Mouse (Mus musculus): ENCODE data around the gene Itpkc.

The Itpkc gene

GRCm38 (mm10) chr7:27235726-27236125, 7.3 kb upstream of the Itpkc start:
- no peak for DNase-seq

- DNase-seq, result no peak
Measured at GRCm38 (mm10) chr7:27233300-27233699, 4.8 kb upstream of the Itpkc start.

GRCm38 (mm10) chr7:27232781-27233281, 4.4 kb upstream of the Itpkc start, which contains the start of gene Coq8b:
Gene Coq8b, plus strand, starts transcription at chr7:27233023.
- DNase-seq, result peak; percentile 96

GRCm38 (mm10) chr7:27231693-27232331, 3.4 kb upstream of the Itpkc start:
- no peak for DNase-seq

GRCm38 (mm10) chr7:27230781-27231180, 2.3 kb upstream of the Itpkc start:
- DNase-seq, result no peak

- no peak for DNase-seq
Measured at GRCm38 (mm10) chr7:27228865-27229264, 404 bp upstream of the Itpkc start.

- peak in 1 of 2 experiments; percentile 14 for DNase-seq
Measured at GRCm38 (mm10) chr7:27227676-27228075, 785 bp downstream of the Itpkc start.

- no peak for DNase-seq
Measured at GRCm38 (mm10) chr7:27227276-27227675, 1.2 kb downstream of the Itpkc start.

- DNase-seq, result no peak
Measured at GRCm38 (mm10) chr7:27224877-27225575, 3.4 kb downstream of the Itpkc start.

- no peak for DNase-seq
Measured at GRCm38 (mm10) chr7:27222538-27222937, 5.9 kb downstream of the Itpkc start.

- no peak for DNase-seq
Measured at GRCm38 (mm10) chr7:27221939-27222338, 6.5 kb downstream of the Itpkc start.

- no peak for DNase-seq
Measured at GRCm38 (mm10) chr7:27219937-27220336, 8.5 kb downstream of the Itpkc start.

GRCm38 (mm10) chr7:27218586-27218985, 9.9 kb downstream of the Itpkc start:
- no peak for DNase-seq

- no peak for DNase-seq
Measured at GRCm38 (mm10) chr7:27212626-27213025, 15.8 kb downstream of the Itpkc start.

GRCm38 (mm10) chr7:27203730-27204449, 24.6 kb downstream of the Itpkc start:
- peak; percentile 34 to 47 for DNase-seq

GRCm38 (mm10) chr7:27198779-27199178, 29.7 kb downstream of the Itpkc start:
- no peak for DNase-seq

- no peak for DNase-seq
Measured at GRCm38 (mm10) chr7:27198355-27198754, 30.1 kb downstream of the Itpkc start.

GRCm38 (mm10) chr7:27197634-27198033, 30.8 kb downstream of the Itpkc start:
- DNase-seq, result no peak

GRCm38 (mm10) chr7:27197136-27197535, 31.3 kb downstream of the Itpkc start:
- DNase-seq, result no peak

GRCm38 (mm10) chr7:27195681-27196611, 32.5 kb downstream of the Itpkc start, which contains the start of the genes BC024978 and Snrpa:
Gene BC024978, plus strand, starts transcription at chr7:27195781.
Gene Snrpa, minus strand, starts transcription at chr7:27196271.
- DNase-seq, result peak; percentile 99 to 100

- no peak for DNase-seq
Measured at GRCm38 (mm10) chr7:27193731-27194130, 34.7 kb downstream of the Itpkc start.

GRCm38 (mm10) chr7:27192434-27192833, 36.0 kb downstream of the Itpkc start:
- DNase-seq, result no peak
